Mouse (Mus musculus): ENCODE measurements at regions not wholly inside any gene's neighbourhood (a gene's known extent, or its start where the extent isn't known, plus 50 kb on each side); places are given as distances from the start of the nearest gene placed in this dataset.

GRCm38 (mm10) chr9:86231692-86232091 lies 233.1 kb downstream of the Ube2cbp start:
- TF ChIP-seq MAFK (IDR thresholded peaks at IDR 0.05; ENCODE audit: insufficient read depth, low read depth, low read length): no peak
- H3K4me3 ChIP-seq (ENCODE audit: insufficient read depth in 1 of 2, low read depth in 1 of 2, low read length in 2 of 2, poor library complexity in 1 of 2, severe bottlenecking in 1 of 2): no peak overlapping the region
- no peak for DNase-seq (ENCODE audit: low read depth, low spot score)
- H3K9me3 ChIP-seq (ENCODE audit: control insufficient read depth, insufficient read depth, low read depth, low read length): 0 out of 2 replicates have a peak, but pooled peaks cover 1% of the 10 kb centered on the region
- H3K27ac ChIP-seq (ENCODE audit: insufficient read depth, low read depth, low read length, poor library complexity, severe bottlenecking): no peak overlapping the region
- no peaks in the 10 kb centered on the region for H3K4me1 ChIP-seq (ENCODE audit: control insufficient read depth in 2 of 2, insufficient read depth in 2 of 2, low read length in 2 of 2, poor library complexity in 1 of 2)
- in situ Hi-C loops (cut with MboI; ENCODE audit: low sequenced_read_pairs in 2 of 2, unreplicated experiment in 2 of 2): no loop called here
- H3K9ac ChIP-seq (ENCODE audit: insufficient read depth, low read depth, low read length, poor library complexity, severe bottlenecking): no peak overlapping the region
- H3K36me3 ChIP-seq (ENCODE audit: control insufficient read depth, insufficient read depth, low read length, poor library complexity, severe bottlenecking): no peaks in the 10 kb centered on the region

- Histone ChIP-seq H3K9me3 (ENCODE audit: control insufficient read depth, insufficient read depth, low read depth, low read length) (0 out of 2 replicates have a peak, but pooled peaks cover 1% of the 10 kb centered on the region), H3K4me3 (ENCODE audit: insufficient read depth in 1 of 2, low read depth in 1 of 2, low read length in 2 of 2, poor library complexity in 1 of 2, severe bottlenecking in 1 of 2) (no peak overlapping the region), H3K9ac (ENCODE audit: insufficient read depth, low read depth, low read length, poor library complexity, severe bottlenecking) (no peak overlapping the region), H3K36me3 (ENCODE audit: control insufficient read depth, insufficient read depth, low read length, poor library complexity, severe bottlenecking) (no peaks in the 10 kb centered on the region), H3K4me1 (ENCODE audit: control insufficient read depth in 2 of 2, insufficient read depth in 2 of 2, low read length in 2 of 2, poor library complexity in 1 of 2) (no peaks in the 10 kb centered on the region), H3K27ac (ENCODE audit: insufficient read depth, low read depth, low read length, poor library complexity, severe bottlenecking) (no peak overlapping the region)
- TF ChIP-seq HCFC1 (IDR thresholded peaks at IDR 0.05; ENCODE audit: borderline replicate concordance, insufficient read depth, low read length) (no peak), ZC3H11A (IDR thresholded peaks at IDR 0.05; ENCODE audit: borderline replicate concordance, low read depth, low read length) (no peak), CHD2 (IDR thresholded peaks at IDR 0.05; ENCODE audit: low read depth, low read length) (no peak), ZNF384 (IDR thresholded peaks at IDR 0.05; ENCODE audit: low read depth, low read length) (no peak), MAFK (IDR thresholded peaks at IDR 0.05; ENCODE audit: insufficient read depth, low read depth, low read length) (no peak)
- in situ Hi-C loops (cut with MboI; ENCODE audit: low sequenced_read_pairs in 2 of 2, unreplicated experiment in 2 of 2): no loop called here
- DNase-seq (ENCODE audit: low read depth, low spot score): no peak
These were observed 232.6 kb downstream of the Ube2cbp start for GRCm38 (mm10) chr9:86232174-86232573.

DNA sequence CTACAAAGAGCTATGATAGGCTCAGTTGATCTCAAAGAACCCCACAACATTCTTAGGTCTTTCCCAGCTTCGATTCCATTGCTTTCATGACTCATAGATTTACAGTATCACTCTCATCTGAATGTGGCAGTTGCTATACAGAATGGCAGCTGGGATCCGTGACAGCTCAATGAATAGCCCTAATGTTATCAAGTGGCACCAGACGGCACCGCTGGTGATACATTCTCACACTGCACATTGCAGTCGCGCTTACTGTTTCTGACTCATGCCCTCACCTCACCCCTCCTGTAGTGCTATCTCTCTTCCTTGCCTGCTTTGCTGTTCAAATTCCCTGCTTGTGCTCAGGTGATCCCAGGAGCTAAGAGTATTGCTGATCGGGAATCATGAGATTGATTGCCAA lies 231.0 kb downstream of the Ube2cbp start:
- H3K27ac ChIP-seq (ENCODE audit: insufficient read depth, low read depth, low read length, poor library complexity, severe bottlenecking): no peak overlapping the region
- TF ChIP-seq CHD2 (IDR thresholded peaks at IDR 0.05; ENCODE audit: low read depth, low read length): no peak
- no peak for TF ChIP-seq MAFK (IDR thresholded peaks at IDR 0.05; ENCODE audit: insufficient read depth, low read depth, low read length)
- DNase-seq (ENCODE audit: low read depth, low spot score): no peak
- in situ Hi-C loops (cut with MboI; ENCODE audit: low sequenced_read_pairs in 2 of 2, unreplicated experiment in 2 of 2): no loop called here
- H3K36me3 ChIP-seq (ENCODE audit: control insufficient read depth, insufficient read depth, low read length, poor library complexity, severe bottlenecking): no peaks in the 10 kb centered on the region
- H3K4me1 ChIP-seq (ENCODE audit: control insufficient read depth in 2 of 2, insufficient read depth in 2 of 2, low read length in 2 of 2, poor library complexity in 1 of 2): no peaks in the 10 kb centered on the region
- H3K9ac ChIP-seq (ENCODE audit: insufficient read depth, low read depth, low read length, poor library complexity, severe bottlenecking): no peak overlapping the region
- no peak overlapping the region for H3K4me3 ChIP-seq (ENCODE audit: insufficient read depth in 1 of 2, low read depth in 1 of 2, low read length in 2 of 2, poor library complexity in 1 of 2, severe bottlenecking in 1 of 2)
- 0 out of 2 replicates have a peak, but pooled peaks cover 1% of the 10 kb centered on the region for H3K9me3 ChIP-seq (ENCODE audit: control insufficient read depth, insufficient read depth, low read depth, low read length)

- Histone ChIP-seq H3K27ac (ENCODE audit: insufficient read depth, low read depth, low read length, poor library complexity, severe bottlenecking) (no peak overlapping the region), H3K4me3 (ENCODE audit: insufficient read depth in 1 of 2, low read depth in 1 of 2, low read length in 2 of 2, poor library complexity in 1 of 2, severe bottlenecking in 1 of 2) (no peak overlapping the region), H3K36me3 (ENCODE audit: control insufficient read depth, insufficient read depth, low read length, poor library complexity, severe bottlenecking) (no peaks in the 10 kb centered on the region), H3K4me1 (ENCODE audit: control insufficient read depth in 2 of 2, insufficient read depth in 2 of 2, low read length in 2 of 2, poor library complexity in 1 of 2) (no peaks in the 10 kb centered on the region), H3K9ac (ENCODE audit: insufficient read depth, low read depth, low read length, poor library complexity, severe bottlenecking) (no peak overlapping the region), H3K9me3 (ENCODE audit: control insufficient read depth, insufficient read depth, low read depth, low read length) (no peaks in the 10 kb centered on the region)
- TF ChIP-seq CHD2 (IDR thresholded peaks at IDR 0.05; ENCODE audit: low read depth, low read length) (no peak), HCFC1 (IDR thresholded peaks at IDR 0.05; ENCODE audit: borderline replicate concordance, insufficient read depth, low read length) (no peak), ZC3H11A (IDR thresholded peaks at IDR 0.05; ENCODE audit: borderline replicate concordance, low read depth, low read length) (no peak), ZNF384 (IDR thresholded peaks at IDR 0.05; ENCODE audit: low read depth, low read length) (no peak), MAFK (IDR thresholded peaks at IDR 0.05; ENCODE audit: insufficient read depth, low read depth, low read length) (no peak)
- DNase-seq (ENCODE audit: low read depth, low spot score): peak; percentile 17
- in situ Hi-C loops (cut with MboI; ENCODE audit: low sequenced_read_pairs in 2 of 2, unreplicated experiment in 2 of 2): no loop called here
These were observed 226.1 kb downstream of the Ube2cbp start for GRCm38 (mm10) chr9:86238691-86239090.

DNA sequence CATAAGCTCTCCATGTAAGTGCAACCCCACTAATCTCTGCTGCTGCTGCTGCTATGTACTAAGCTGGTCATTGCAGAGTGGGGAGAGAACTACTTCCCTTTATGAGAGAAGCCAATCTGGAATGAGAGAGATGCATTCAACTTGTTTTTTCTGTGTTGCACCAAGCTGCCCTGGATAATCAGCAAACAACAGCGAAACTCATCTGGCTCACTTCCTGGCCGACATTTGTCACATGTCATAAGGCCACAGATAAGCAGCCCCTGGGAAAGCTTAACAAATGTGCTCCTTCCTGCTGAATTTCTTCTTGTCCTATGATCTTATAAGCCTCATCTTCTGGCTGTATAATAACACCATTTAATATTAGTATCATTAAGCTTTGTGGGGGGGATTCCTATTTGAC lies 224.5 kb downstream of the Ube2cbp start:
- no peak overlapping the region for H3K27ac ChIP-seq (ENCODE audit: insufficient read depth, low read depth, low read length, poor library complexity, severe bottlenecking)
- DNase-seq (ENCODE audit: low read depth, low spot score): no peak
- H3K36me3 ChIP-seq (ENCODE audit: control insufficient read depth, insufficient read depth, low read length, poor library complexity, severe bottlenecking): no peaks in the 10 kb centered on the region
- no peak overlapping the region for H3K4me3 ChIP-seq (ENCODE audit: insufficient read depth in 1 of 2, low read depth in 1 of 2, low read length in 2 of 2, poor library complexity in 1 of 2, severe bottlenecking in 1 of 2)
- no peak overlapping the region for H3K9ac ChIP-seq (ENCODE audit: insufficient read depth, low read depth, low read length, poor library complexity, severe bottlenecking)
- TF ChIP-seq ZC3H11A (IDR thresholded peaks at IDR 0.05; ENCODE audit: borderline replicate concordance, low read depth, low read length): no peak
- TF ChIP-seq HCFC1 (IDR thresholded peaks at IDR 0.05; ENCODE audit: borderline replicate concordance, insufficient read depth, low read length): no peak
- TF ChIP-seq CHD2 (IDR thresholded peaks at IDR 0.05; ENCODE audit: low read depth, low read length): no peak
- no peak for TF ChIP-seq MAFK (IDR thresholded peaks at IDR 0.05; ENCODE audit: insufficient read depth, low read depth, low read length)
- no peak for TF ChIP-seq ZNF384 (IDR thresholded peaks at IDR 0.05; ENCODE audit: low read depth, low read length)
- H3K9me3 ChIP-seq (ENCODE audit: control insufficient read depth, insufficient read depth, low read depth, low read length): no peaks in the 10 kb centered on the region
- in situ Hi-C loops (cut with MboI; ENCODE audit: low sequenced_read_pairs in 2 of 2, unreplicated experiment in 2 of 2): no loop called here
- no peaks in the 10 kb centered on the region for H3K4me1 ChIP-seq (ENCODE audit: control insufficient read depth in 2 of 2, insufficient read depth in 2 of 2, low read length in 2 of 2, poor library complexity in 1 of 2)

Data from ES-E14 (cell line).